Mouse (Mus musculus) testis, postnatal 14 days (tissue): ENCODE measurements at regions not wholly inside any gene's neighbourhood (a gene's known extent, or its start where the extent isn't known, plus 50 kb on each side); places are given as distances from the start of the nearest gene placed in this dataset.

Source experiments
- DNase-seq: peaks from one replicate; pipeline ENCODE4 v3.0.0; 2021; ENCODE audit warnings: low spot score

GRCm38 (mm10) chr11:71411958-71412357 is 181.4 kb upstream of the Nlrp1b start:
- DNase-seq = no peak

GRCm38 (mm10) chr11:71414403-71415140 is 184.0 kb upstream of the Nlrp1b start:
- no peak for DNase-seq

- no peak for DNase-seq
Measured at GRCm38 (mm10) chr11:71415451-71415850, 184.9 kb upstream of the Nlrp1b start.

- DNase-seq = no peak
Measured at GRCm38 (mm10) chr11:71422291-71422840, 191.8 kb upstream of the Nlrp1b start.

GRCm38 (mm10) chr11:71423242-71423641 is 192.7 kb upstream of the Nlrp1b start:
- no peak for DNase-seq

GRCm38 (mm10) chr11:71424879-71425278 is 194.3 kb upstream of the Nlrp1b start:
- DNase-seq = no peak

- no peak for DNase-seq
Measured at GRCm38 (mm10) chr11:71429739-71430138, 199.2 kb upstream of the Nlrp1b start.

GRCm38 (mm10) chr11:71434241-71434640 is 203.7 kb upstream of the Nlrp1b start:
- no peak for DNase-seq

- DNase-seq = no peak
Measured at GRCm38 (mm10) chr11:71434886-71435285, 204.4 kb upstream of the Nlrp1b start.

GRCm38 (mm10) chr11:71435745-71436144 is 205.2 kb upstream of the Nlrp1b start:
- no peak for DNase-seq

GRCm38 (mm10) chr11:71436335-71436734 is 205.8 kb upstream of the Nlrp1b start:
- no peak for DNase-seq

- no peak for DNase-seq
Measured at GRCm38 (mm10) chr11:71436801-71437200, 206.3 kb upstream of the Nlrp1b start.

- DNase-seq = no peak
Measured at GRCm38 (mm10) chr11:71439871-71440270, 209.3 kb upstream of the Nlrp1b start.

GRCm38 (mm10) chr11:71440392-71440791 is 209.9 kb upstream of the Nlrp1b start:
- no peak for DNase-seq

- DNase-seq = no peak
Measured at GRCm38 (mm10) chr11:71444056-71444455, 213.5 kb upstream of the Nlrp1b start.

- no peak for DNase-seq
Measured at GRCm38 (mm10) chr11:71446641-71447040, 216.1 kb upstream of the Nlrp1b start.

GRCm38 (mm10) chr11:71447841-71448745 is 217.6 kb upstream of the Nlrp1b start:
- no peak for DNase-seq

- no peak for DNase-seq
Measured at GRCm38 (mm10) chr11:71480094-71480493, 249.6 kb upstream of the Nlrp1b start.

GRCm38 (mm10) chr11:71497863-71498262 is 251.9 kb upstream of the Wscd1 start:
- DNase-seq = no peak

- no peak for DNase-seq
Measured at GRCm38 (mm10) chr11:71498299-71498698, 251.4 kb upstream of the Wscd1 start.

GRCm38 (mm10) chr11:71502156-71502555 is 247.6 kb upstream of the Wscd1 start:
- no peak for DNase-seq

GRCm38 (mm10) chr11:71512271-71513066 is 237.3 kb upstream of the Wscd1 start:
- DNase-seq = no peak
